Mouse (Mus musculus) midbrain, postnatal 0 days (tissue): Measurements from ENCODE around the gene Ptprd. TPM values are rescaled to one million over a fixed set of nuclear protein-coding genes. Genes with fewer than 3 reads are reported as not detected.

Experiments
- ATAC-seq: fragments of 200-750 bp; cut with Nextera tagmentation; 2 replicates; pipeline ENCODE4 v1.8.0; 2017; ENCODE audit warnings: moderate number of reproducible peaks, mild to moderate bottlenecking, moderate TSS enrichment, moderate library complexity; ENCODE audit not compliant: low FRiP score
- DNase-seq: peaks from one replicate; pipeline ENCODE4 v3.0.0-alpha.2; 2015; ENCODE audit warnings: low spot score
- H3K27ac ChIP-seq: fragments of 300-500 bp; sonication (generic); 2 replicates; pipeline ENCODE4 v1.5.1; 2014; ENCODE audit warnings: low read depth, mild to moderate bottlenecking, low read length, mixed read lengths
- H3K27me3 ChIP-seq: fragments of 300-500 bp; sonication (generic); 2 replicates; pipeline ENCODE4 v1.6.1; 2014; ENCODE audit warnings: low read length, control low read depth, mixed read lengths; ENCODE audit not compliant: insufficient read depth
- H3K36me3 ChIP-seq: fragments of 300-500 bp; sonication (generic); 2 replicates; pipeline ENCODE4 v1.6.1; 2014; ENCODE audit warnings: low read length, control low read depth, mixed read lengths; ENCODE audit not compliant: insufficient read depth
- H3K4me1 ChIP-seq: fragments of 300-500 bp; sonication (generic); 2 replicates; pipeline ENCODE4 v1.6.1; 2014; ENCODE audit warnings: mild to moderate bottlenecking, control low read depth, antibody characterized with exemption, low read length, mixed read lengths; ENCODE audit not compliant: insufficient read depth
- H3K4me2 ChIP-seq: fragments of 300-500 bp; sonication (generic); 2 replicates; pipeline ENCODE4 v1.6.1; 2014; ENCODE audit warnings: low read depth, mild to moderate bottlenecking, low read length, mixed read lengths; ENCODE audit not compliant: poor library complexity, severe bottlenecking
- H3K4me3 ChIP-seq: fragments of 300-500 bp; sonication (generic); 2 replicates; pipeline ENCODE4 v1.5.1; 2014; ENCODE audit warnings: low read depth, mild to moderate bottlenecking, low read length, moderate library complexity
- H3K9ac ChIP-seq: fragments of 300-500 bp; sonication (generic); replicated peaks from 2 replicates; pipeline ENCODE4 v1.6.1; 2014; ENCODE audit warnings: mild to moderate bottlenecking, low read length, moderate library complexity, mixed read lengths; ENCODE audit not compliant: poor library complexity, severe bottlenecking
- H3K9me3 ChIP-seq: fragments of 300-500 bp; sonication (generic); 2 replicates; pipeline ENCODE4 v1.6.1; 2016; ENCODE audit warnings: low read length, control low read depth
- CTCF ChIP-seq: IDR thresholded peaks from 2 replicates; pipeline ENCODE4 v1.5.1; 2016; ENCODE audit warnings: antibody characterized with exemption, mild to moderate bottlenecking
- WGBS: fragments of 180-500 bp; shearing (Covaris S2); extraction: QIAGEN DNeasy Blood & Tissue Kit; methylation state at CpG from one replicate; pipeline ENCODE4 v1.1.7; 2014; 5-methylcytosine and 5-hydroxymethylcytosine counted together
- microRNA-seq: library from miRNA; unstranded; fragments of <30 nt; microRNA quantifications from one replicate; pipeline ENCODE4, GENCODE M21; 2016; ENCODE audit warnings: borderline number of aligned reads
- polyA plus RNA-seq: library from polyadenylated mRNA; unstranded; fragments of >200 nt; fragmentation: Nextera tagmentation; extraction: Ambion mirVana; gene quantifications from 2 replicates; pipeline ENCODE4 v1.2.1, GENCODE M21; 2015
- total RNA-seq: library from RNA; depleted of rRNA; stranded (reverse); fragments of >200 nt; gene quantifications from 2 replicates; pipeline ENCODE4 v1.2.3, GENCODE M21; 2014

Gene Ptprd
- total and polyA plus RNA-seq, 2 experiments from 2014 or later, result 66.1 to 102 TPM

- Histone ChIP-seq H3K9ac (no peak overlapping the region), H3K4me3 (no peak overlapping the region), H3K27ac (no peak overlapping the region), H3K36me3 (no peaks in the 10 kb centered on the region), H3K9me3 (no peaks in the 10 kb centered on the region), H3K27me3 (no peaks in the 10 kb centered on the region), H3K4me1 (no peaks in the 10 kb centered on the region), H3K4me2 (no peak overlapping the region)
- no peak for TF ChIP-seq CTCF
- ATAC-seq, result no peak
- WGBS, result 72% methylated on average over 3 of the region's 3 CpGs
- no peak for DNase-seq
Measured at GRCm38 (mm10) chr4:75965810-75966209, 2246.0 kb downstream of the Ptprd start.

- WGBS, result 90% methylated on average over 2 of the region's 2 CpGs
- no peak for DNase-seq
- no peak for ATAC-seq
- Histone ChIP-seq H3K9me3 (no peaks in the 10 kb centered on the region), H3K36me3 (no peaks in the 10 kb centered on the region), H3K4me1 (no peaks in the 10 kb centered on the region), H3K4me3 (no peak overlapping the region), H3K27me3 (no peaks in the 10 kb centered on the region), H3K27ac (no peak overlapping the region), H3K9ac (no peak overlapping the region), H3K4me2 (no peak overlapping the region)
- no peak for TF ChIP-seq CTCF
Measured at GRCm38 (mm10) chr4:75962916-75963315, 2248.8 kb downstream of the Ptprd start.

- Histone ChIP-seq H3K9ac (no peak overlapping the region), H3K4me1 (no peaks in the 10 kb centered on the region), H3K9me3 (no peaks in the 10 kb centered on the region), H3K36me3 (no peaks in the 10 kb centered on the region), H3K4me2 (no peak overlapping the region), H3K4me3 (no peak overlapping the region), H3K27ac (no peak overlapping the region), H3K27me3 (no peaks in the 10 kb centered on the region)
- WGBS, result 61% methylated on average over 2 of the region's 2 CpGs
- TF ChIP-seq CTCF, result no peak
- ATAC-seq (no peak), DNase-seq (no peak)
Measured at GRCm38 (mm10) chr4:75961865-75962264, 2249.9 kb downstream of the Ptprd start.

GRCm38 (mm10) chr4:75953349-75954060 lies 2258.3 kb downstream of the Ptprd start:
- no peak overlapping the region for H3K27ac ChIP-seq
- H3K36me3 ChIP-seq, result 0 out of 2 replicates have a peak, but pooled peaks cover 5% of the 10 kb centered on the region
- DNase-seq (no peak), ATAC-seq (no peak)
- H3K4me3 ChIP-seq, result no peak overlapping the region
- H3K27me3 ChIP-seq, result no peaks in the 10 kb centered on the region
- no peak overlapping the region for H3K9ac ChIP-seq
- TF ChIP-seq CTCF, result no peak
- no peak overlapping the region for H3K4me2 ChIP-seq
- H3K4me1 ChIP-seq, result no peaks in the 10 kb centered on the region
- H3K9me3 ChIP-seq, result no peaks in the 10 kb centered on the region
- 90% methylated on average over 6 of the region's 6 CpGs for WGBS

GRCm38 (mm10) chr4:75950582-75950981 lies 2261.2 kb downstream of the Ptprd start:
- H3K4me1 ChIP-seq, result no peaks in the 10 kb centered on the region
- no peak for ATAC-seq
- WGBS, result 70% methylated on average over 4 of the region's 4 CpGs
- H3K27ac ChIP-seq, result no peak overlapping the region
- no peak for TF ChIP-seq CTCF
- no peaks in the 10 kb centered on the region for H3K9me3 ChIP-seq
- no peak overlapping the region for H3K9ac ChIP-seq
- H3K27me3 ChIP-seq, result no peaks in the 10 kb centered on the region
- peak; percentile 27 for DNase-seq
- 0 out of 2 replicates have a peak, but pooled peaks cover 5% of the 10 kb centered on the region for H3K36me3 ChIP-seq
- H3K4me2 ChIP-seq, result no peak overlapping the region
- H3K4me3 ChIP-seq, result no peak overlapping the region

GRCm38 (mm10) chr4:75894871-75895270 lies 2316.9 kb downstream of the Ptprd start:
- DNase-seq (peak; percentile 32), ATAC-seq (no peak)
- no peak overlapping the region for H3K9ac ChIP-seq
- H3K9me3 ChIP-seq, result no peaks in the 10 kb centered on the region
- H3K4me2 ChIP-seq, result no peak overlapping the region
- H3K4me1 ChIP-seq, result no peaks in the 10 kb centered on the region
- H3K27me3 ChIP-seq, result no peaks in the 10 kb centered on the region
- H3K27ac ChIP-seq, result no peak overlapping the region
- no peaks in the 10 kb centered on the region for H3K36me3 ChIP-seq
- no peak for TF ChIP-seq CTCF
- 8% methylated on average over 4 of the region's 4 CpGs for WGBS
- no peak overlapping the region for H3K4me3 ChIP-seq

Small RNA genes lying within 50 kb of the gene (microRNA-seq; reads per million reads assigned to microRNA genes)
- gene Gm23159, result not detected
